Mouse (Mus musculus): ENCODE results near the gene Ugdh. TPM values are rescaled to one million over a fixed set of nuclear protein-coding genes. Genes with fewer than 3 reads are reported as not detected.
"Not testable (repeated sequence)": the region's sequence is repeated elsewhere in the genome, so short reads cannot be mapped to it uniquely, and the experiment has no call there.

Gene Ugdh
- total RNA-seq (2014; rRNA removed) (28.0 TPM in 2 replicates), polyA plus RNA-seq (2015; fragmentation: Nextera tagmentation; extraction: Ambion mirVana) (29.6 and 33.5 TPM in 2 replicates)

DNA sequence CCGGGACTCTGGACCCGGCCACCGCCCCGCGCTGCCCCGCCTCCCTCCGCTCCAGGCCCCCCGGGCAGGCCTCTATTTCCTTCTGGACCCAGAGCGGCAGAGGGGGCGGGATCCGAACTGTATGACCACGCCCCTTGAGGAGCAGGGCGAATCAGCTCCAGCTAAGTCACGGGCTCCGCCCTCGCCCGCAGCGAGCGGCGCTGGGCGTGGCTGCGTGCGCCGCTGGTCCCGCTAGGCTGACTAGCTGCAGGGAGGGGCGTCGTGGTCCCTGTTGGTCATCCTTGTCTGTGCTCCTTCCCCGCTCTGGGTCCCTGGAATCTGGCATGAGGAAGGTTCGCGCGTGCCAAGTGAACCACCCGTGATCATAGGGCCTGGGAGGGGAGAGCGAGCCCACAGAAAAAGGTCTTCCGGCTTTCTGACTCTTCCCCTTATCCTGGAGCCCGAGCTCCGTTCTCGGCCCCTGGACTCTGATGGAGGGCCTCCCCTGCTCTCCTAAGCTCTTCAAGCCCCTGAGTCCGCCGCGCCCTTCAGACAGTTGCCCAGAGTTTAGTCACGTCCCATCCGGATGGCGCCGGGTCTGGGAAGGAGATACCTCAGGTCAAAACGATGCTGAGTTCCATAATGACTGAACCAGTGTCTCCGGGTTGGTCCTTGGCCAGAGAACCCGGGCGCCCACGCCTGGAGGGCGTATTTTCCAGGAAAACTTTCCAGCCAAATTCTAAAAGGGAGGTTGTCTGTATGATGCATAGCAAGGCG lies at the start of gene Ugdh:
TSS of gene Ugdh (minus strand) at position 144 of the 756 bp plus-strand sequence.
- no peaks in the 10 kb centered on the region for H3K9me3 ChIP-seq (ENCODE audit: low read length)
- H3K4me2 ChIP-seq (ENCODE audit: low read depth): peak within 1 kb of the TSS; percentile 64
- ATAC-seq (peak; percentile 97), DNase-seq (peak; percentile 97)
- no peaks in the 10 kb centered on the region for H3K36me3 ChIP-seq (ENCODE audit: insufficient read depth)
- H3K4me3 ChIP-seq (ENCODE audit: low read depth, low read length): peak within 1 kb of the TSS; percentile 85
- no peaks in the 10 kb centered on the region for H3K27me3 ChIP-seq (ENCODE audit: insufficient read depth, low read length)
- H3K9ac ChIP-seq: peak within 1 kb of the TSS; percentile 78
- H3K27ac ChIP-seq (ENCODE audit: low read depth, low read length): peak within 1 kb of the TSS; percentile 74
- H3K4me1 ChIP-seq (ENCODE audit: insufficient read depth): 0 out of 2 replicates have a peak, but pooled peaks cover 7% of the 10 kb centered on the region
- TF ChIP-seq CTCF (IDR thresholded peaks at IDR 0.05; ENCODE audit: low read depth): peak; percentile 26
- WGBS: 1% methylated on average over 40 of the region's 51 CpGs

GRCm38 (mm10) chr5:65482996-65483395 lies 47.2 kb upstream of the Ugdh start:
- TF ChIP-seq CTCF (IDR thresholded peaks at IDR 0.05; ENCODE audit: low read depth): no peak
- 79% methylated on average over 4 of the region's 4 CpGs for WGBS
- ATAC-seq: no peak

DNA sequence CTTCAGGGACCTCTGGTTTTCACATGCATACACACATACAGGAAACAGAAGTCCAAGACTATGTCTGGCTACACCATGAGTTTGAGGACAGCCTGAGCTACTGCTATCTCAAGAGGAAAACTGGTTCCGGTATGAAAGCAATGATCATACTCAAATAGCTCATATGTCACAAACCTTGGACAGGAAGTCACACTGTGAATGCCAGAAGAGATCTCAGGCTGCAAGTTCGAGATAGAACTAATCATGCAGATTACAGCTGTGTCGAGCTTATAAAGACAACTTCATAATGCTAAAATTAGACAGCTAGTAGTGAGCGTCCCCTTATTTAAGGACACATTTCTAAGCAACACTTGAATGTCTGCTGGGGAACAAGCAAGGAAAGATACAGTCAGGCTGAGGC lies 44.8 kb upstream of the Ugdh start:
- H3K9ac ChIP-seq: no peak overlapping the region
- no peak overlapping the region for H3K27ac ChIP-seq (ENCODE audit: low read depth, low read length)
- no peaks in the 10 kb centered on the region; the same call in 1 of the 2 replicates for H3K36me3 ChIP-seq (ENCODE audit: insufficient read depth)
- no peak overlapping the region for H3K4me2 ChIP-seq (ENCODE audit: low read depth)
- H3K4me3 ChIP-seq (ENCODE audit: low read depth, low read length): no peak overlapping the region
- WGBS: 81% methylated on average over 4 of the region's 4 CpGs
- H3K27me3 ChIP-seq (ENCODE audit: insufficient read depth, low read length): no peaks in the 10 kb centered on the region
- DNase-seq: no peak
- no peak for ATAC-seq
- no peak for TF ChIP-seq CTCF (IDR thresholded peaks at IDR 0.05; ENCODE audit: low read depth)
- no peaks in the 10 kb centered on the region for H3K4me1 ChIP-seq (ENCODE audit: insufficient read depth)
- H3K9me3 ChIP-seq (ENCODE audit: low read length): no peaks in the 10 kb centered on the region

More at GRCm38 (mm10) chr5:65482996-65483395, 47.2 kb upstream of the Ugdh start:
- Histone ChIP-seq H3K27ac (ENCODE audit: low read depth, low read length) (no peak overlapping the region), H3K27me3 (ENCODE audit: insufficient read depth, low read length) (no peaks in the 10 kb centered on the region), H3K9ac (no peak overlapping the region), H3K36me3 (ENCODE audit: insufficient read depth) (no peaks in the 10 kb centered on the region), H3K4me2 (ENCODE audit: low read depth) (no peak overlapping the region), H3K4me1 (ENCODE audit: insufficient read depth) (no peaks in the 10 kb centered on the region), H3K4me3 (ENCODE audit: low read depth, low read length) (no peak overlapping the region), H3K9me3 (ENCODE audit: low read length) (no peaks in the 10 kb centered on the region)
- DNase-seq: no peak

DNA sequence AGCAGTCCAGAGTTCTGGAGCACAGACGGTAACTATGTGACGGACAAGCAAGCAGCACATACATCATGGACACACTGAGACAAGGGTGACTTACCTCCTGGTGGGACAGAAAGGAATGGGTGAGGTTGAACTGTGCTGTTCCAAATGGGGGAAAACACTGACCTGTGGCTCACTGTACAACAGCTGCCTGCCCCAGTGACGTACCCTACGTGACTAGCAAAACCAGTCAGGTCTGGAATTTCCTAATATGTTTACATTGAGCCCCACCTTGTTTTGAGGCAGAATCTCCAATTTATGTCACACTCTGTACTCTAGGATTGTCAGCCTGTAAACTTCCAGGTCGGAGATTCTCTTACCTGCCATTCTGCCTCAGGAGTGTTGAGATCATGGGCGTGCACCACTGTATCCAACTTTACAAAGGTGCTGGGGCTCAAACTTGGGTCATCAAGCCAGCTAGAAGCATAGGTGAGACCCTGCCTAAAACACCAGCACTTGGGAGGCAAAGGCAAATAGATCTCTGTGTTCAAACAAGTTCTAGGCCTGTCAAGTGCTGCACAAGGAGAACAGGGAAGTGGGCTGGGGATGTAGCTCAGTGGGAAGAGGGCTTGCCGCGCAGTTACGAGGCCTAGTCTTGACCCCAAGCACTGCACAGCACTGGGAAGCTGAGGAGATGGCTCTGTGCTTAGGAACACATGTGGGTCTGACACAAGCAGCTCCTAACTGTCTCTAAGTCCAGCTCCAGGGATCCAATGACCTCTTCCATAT lies 44.1 kb upstream of the Ugdh start:
- Histone ChIP-seq H3K36me3 (ENCODE audit: insufficient read depth) (no peaks in the 10 kb centered on the region; the same call in 1 of the 2 replicates), H3K4me2 (ENCODE audit: low read depth) (no peak overlapping the region), H3K4me3 (ENCODE audit: low read depth, low read length) (no peak overlapping the region), H3K9ac (no peak overlapping the region), H3K27me3 (ENCODE audit: insufficient read depth, low read length) (no peaks in the 10 kb centered on the region), H3K9me3 (ENCODE audit: low read length) (no peaks in the 10 kb centered on the region), H3K4me1 (ENCODE audit: insufficient read depth) (no peaks in the 10 kb centered on the region), H3K27ac (ENCODE audit: low read depth, low read length) (no peak overlapping the region)
- DNase-seq (no peak), ATAC-seq (no peak)
- TF ChIP-seq CTCF (IDR thresholded peaks at IDR 0.05; ENCODE audit: low read depth): no peak
- 93% methylated on average over 9 of the region's 9 CpGs for WGBS

- H3K36me3 ChIP-seq (ENCODE audit: insufficient read depth): no peaks in the 10 kb centered on the region; the same call in 1 of the 2 replicates
- ATAC-seq: no peak; the same call in 1 of the 2 replicates
- 65% methylated on average over 4 of the region's 4 CpGs for WGBS
- H3K4me3 ChIP-seq (ENCODE audit: low read depth, low read length): no peak overlapping the region
- no peaks in the 10 kb centered on the region for H3K4me1 ChIP-seq (ENCODE audit: insufficient read depth)
- H3K27ac ChIP-seq (ENCODE audit: low read depth, low read length): no peak overlapping the region
- no peak overlapping the region for H3K4me2 ChIP-seq (ENCODE audit: low read depth)
- DNase-seq: no peak
- TF ChIP-seq CTCF (IDR thresholded peaks at IDR 0.05; ENCODE audit: low read depth): peak; percentile 28
- no peak overlapping the region for H3K9ac ChIP-seq
- H3K9me3 ChIP-seq (ENCODE audit: low read length): no peaks in the 10 kb centered on the region
- no peaks in the 10 kb centered on the region for H3K27me3 ChIP-seq (ENCODE audit: insufficient read depth, low read length)
Observed at GRCm38 (mm10) chr5:65478224-65478623, 42.5 kb upstream of the Ugdh start.

DNA sequence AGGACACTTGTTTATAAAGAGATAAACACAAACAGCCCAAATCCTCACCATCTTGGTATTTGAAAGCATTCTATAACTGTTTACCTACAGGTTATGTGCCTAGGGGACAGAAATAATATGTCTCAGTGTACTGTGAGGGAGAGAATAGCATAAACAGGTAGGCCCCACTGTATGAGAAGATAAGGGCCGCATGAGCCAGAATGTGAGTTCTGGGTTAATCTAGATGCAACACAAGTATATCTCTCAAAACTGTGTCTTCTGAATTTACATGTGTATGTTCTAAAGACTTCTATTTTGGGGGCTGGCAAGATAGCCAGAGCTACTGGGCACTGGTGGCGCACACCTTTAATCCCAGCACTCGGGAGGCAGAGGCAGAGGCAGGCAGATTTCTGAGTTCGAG lies 41.0 kb upstream of the Ugdh start:
- not testable (repeated sequence) for H3K4me3 ChIP-seq (ENCODE audit: low read depth, low read length); H3K4me1 ChIP-seq (ENCODE audit: insufficient read depth); H3K27ac ChIP-seq (ENCODE audit: low read depth, low read length); H3K27me3 ChIP-seq (ENCODE audit: insufficient read depth, low read length); H3K36me3 ChIP-seq (ENCODE audit: insufficient read depth); ATAC-seq; DNase-seq; H3K4me2 ChIP-seq (ENCODE audit: low read depth); H3K9ac ChIP-seq; H3K9me3 ChIP-seq (ENCODE audit: low read length)
- 96% methylated on average over 4 of the region's 4 CpGs for WGBS

- no peak for ATAC-seq
- H3K27ac ChIP-seq (ENCODE audit: low read depth, low read length): no peak overlapping the region
- H3K4me2 ChIP-seq (ENCODE audit: low read depth): no peak overlapping the region
- no peak for TF ChIP-seq CTCF (IDR thresholded peaks at IDR 0.05; ENCODE audit: low read depth)
- H3K9ac ChIP-seq: no peak overlapping the region
- no peaks in the 10 kb centered on the region for H3K4me1 ChIP-seq (ENCODE audit: insufficient read depth)
- H3K4me3 ChIP-seq (ENCODE audit: low read depth, low read length): no peak overlapping the region
- no peaks in the 10 kb centered on the region for H3K9me3 ChIP-seq (ENCODE audit: low read length)
- no peak for DNase-seq
- H3K27me3 ChIP-seq (ENCODE audit: insufficient read depth, low read length): no peaks in the 10 kb centered on the region
- 85% methylated on average over 2 of the region's 2 CpGs for WGBS
- no peaks in the 10 kb centered on the region; the same call in 1 of the 2 replicates for H3K36me3 ChIP-seq (ENCODE audit: insufficient read depth)
Observed at GRCm38 (mm10) chr5:65475806-65476205, 40.1 kb upstream of the Ugdh start.

All from forebrain, postnatal 0 days (tissue).